Mouse (Mus musculus) midbrain, embryonic 14.5 days (tissue): ENCODE measurements around the gene Idh2. TPM values are rescaled to one million over a fixed set of nuclear protein-coding genes. Genes with fewer than 3 reads are reported as not detected.
A peak's percentile ranks its signal among the peaks of the same experiment; 100 is the strongest.
"Not testable (repeated sequence)": the region's sequence is repeated elsewhere in the genome, so short reads cannot be mapped to it uniquely, and the experiment has no call there.

Experiments used
- ATAC-seq: fragments of 200-750 bp; cut with Nextera tagmentation; 2 replicates; pipeline ENCODE4 v1.8.0; 2017; ENCODE audit warnings: moderate number of reproducible peaks, moderate library complexity; ENCODE audit not compliant: low FRiP score, low TSS enrichment
- DNase-seq: peaks from one replicate; pipeline ENCODE4 v3.0.0-alpha.2; 2015
- H3K27ac ChIP-seq: fragments of 300-500 bp; sonication (generic); replicated peaks from 2 replicates; pipeline ENCODE4 v1.5.1; 2014; ENCODE audit warnings: mild to moderate bottlenecking, low read depth, low read length, moderate library complexity
- H3K27me3 ChIP-seq: fragments of 300-500 bp; sonication (generic); 2 replicates; pipeline ENCODE4 v1.6.1; 2014; ENCODE audit warnings: low read length, control low read depth, mixed read lengths; ENCODE audit not compliant: control insufficient read depth, insufficient read depth
- H3K36me3 ChIP-seq: fragments of 300-500 bp; sonication (generic); 2 replicates; pipeline ENCODE4 v1.6.1; 2014; ENCODE audit warnings: low read length, control low read depth; ENCODE audit not compliant: control insufficient read depth, insufficient read depth
- H3K4me1 ChIP-seq: fragments of 300-500 bp; sonication (generic); 2 replicates; pipeline ENCODE4 v1.6.1; 2014; ENCODE audit warnings: mild to moderate bottlenecking, antibody characterized with exemption, low read length, control low read depth; ENCODE audit not compliant: control insufficient read depth, insufficient read depth
- H3K4me2 ChIP-seq: fragments of 300-500 bp; sonication (generic); 2 replicates; pipeline ENCODE4 v1.6.1; 2014; ENCODE audit warnings: mild to moderate bottlenecking, low read length, moderate library complexity
- H3K4me3 ChIP-seq: fragments of 300-500 bp; sonication (generic); replicated peaks from 2 replicates; pipeline ENCODE4 v1.5.1; 2014; ENCODE audit warnings: low read depth, low read length
- H3K9ac ChIP-seq: fragments of 300-500 bp; sonication (generic); replicated peaks from 2 replicates; pipeline ENCODE4 v1.6.1; 2014; ENCODE audit warnings: mild to moderate bottlenecking, low read length, moderate library complexity
- H3K9me3 ChIP-seq: fragments of 300-500 bp; sonication (generic); 2 replicates; pipeline ENCODE4 v1.6.1; 2016; ENCODE audit warnings: low read length, control low read depth, mixed read lengths; ENCODE audit not compliant: control insufficient read depth
- WGBS: fragments of 180-500 bp; shearing (Covaris S2); extraction: QIAGEN DNeasy Blood & Tissue Kit; methylation state at CpG from one replicate; pipeline ENCODE4 v1.1.7; 2014; 5-methylcytosine and 5-hydroxymethylcytosine counted together
- polyA plus RNA-seq: library from polyadenylated mRNA; unstranded; fragments of >200 nt; fragmentation: Nextera tagmentation; extraction: Ambion mirVana; gene quantifications from 2 replicates; pipeline ENCODE4 v1.2.1, GENCODE M21; 2014

The Idh2 gene
- polyA plus RNA-seq, 1 experiment from 2014 or later = 232 TPM

DNA sequence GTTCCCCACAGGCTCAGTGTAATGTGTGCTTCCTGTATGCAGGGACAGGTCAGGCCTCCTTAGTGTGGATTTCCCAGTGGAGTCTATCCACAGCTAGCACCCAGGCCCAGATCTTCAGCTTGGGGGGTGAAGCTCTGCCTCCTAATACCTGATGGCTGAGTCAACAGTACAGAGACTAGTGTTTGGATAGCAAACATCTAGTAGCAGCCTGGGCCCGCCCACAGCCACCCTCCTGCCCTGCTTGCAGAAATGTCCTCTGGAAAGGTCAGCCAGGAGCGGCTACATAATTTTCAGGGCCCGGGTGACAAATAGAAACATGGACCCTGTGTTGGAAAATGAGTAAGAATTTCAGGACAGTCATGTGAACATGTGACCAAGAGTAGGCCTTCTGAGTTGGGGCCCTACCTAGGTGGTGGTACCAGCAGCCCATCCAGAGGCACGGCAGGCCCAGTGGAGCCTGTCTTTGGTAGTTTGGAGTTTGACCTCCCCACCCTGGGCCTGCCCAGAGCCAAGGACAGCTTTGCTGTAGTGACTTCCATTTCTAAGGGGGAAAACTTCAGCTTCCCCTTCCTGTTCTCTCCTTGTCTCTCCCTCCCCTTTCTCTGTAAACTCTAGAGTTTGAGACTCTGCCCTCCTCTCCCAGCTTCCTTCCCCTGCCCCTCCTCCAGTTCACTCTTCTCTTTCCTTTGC lies 58.0 kb downstream of the Idh2 start:
- Histone ChIP-seq H3K9ac (no peak overlapping the region), H3K36me3 (0 out of 2 replicates have a peak, but pooled peaks cover 5% of the 10 kb centered on the region), H3K4me2 (no peak overlapping the region), H3K27me3 (no peaks in the 10 kb centered on the region), H3K9me3 (no peaks in the 10 kb centered on the region), H3K4me3 (no peak overlapping the region), H3K27ac (peak overlapping the region; percentile 66), H3K4me1 (peaks cover 36% of the 10 kb centered on the region)
- ATAC-seq = no peak
- WGBS = 56% methylated on average over 4 of the region's 4 CpGs
- DNase-seq = no peak

DNA sequence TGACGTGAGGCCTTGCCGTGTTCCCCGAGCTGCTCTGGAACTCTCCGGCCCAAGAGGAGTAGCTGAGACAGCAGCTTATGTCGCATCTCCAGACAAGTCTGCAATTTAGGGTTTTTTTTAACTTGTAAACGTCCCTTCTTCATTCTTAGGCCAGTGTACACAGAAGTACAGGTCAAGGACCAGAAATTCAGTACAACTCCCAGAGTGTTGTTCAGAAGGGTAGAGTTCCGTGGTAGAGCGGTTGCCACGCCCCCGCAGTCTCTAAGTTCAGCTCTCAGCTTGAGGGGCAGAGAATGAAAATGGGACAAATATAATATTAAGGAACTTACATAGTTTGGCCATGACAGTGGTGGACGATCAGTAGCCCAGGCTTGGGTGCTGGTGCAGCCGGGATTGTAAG lies 59.4 kb downstream of the Idh2 start:
- 84% methylated on average over 12 of the region's 12 CpGs for WGBS
- Histone ChIP-seq H3K4me1 (peaks cover 36% of the 10 kb centered on the region), H3K27me3 (no peaks in the 10 kb centered on the region), H3K9me3 (no peaks in the 10 kb centered on the region), H3K4me2 (no peak overlapping the region), H3K36me3 (0 out of 2 replicates have a peak, but pooled peaks cover 5% of the 10 kb centered on the region), H3K27ac (no peak overlapping the region), H3K9ac (no peak overlapping the region), H3K4me3 (no peak overlapping the region)
- no peak for ATAC-seq
- DNase-seq = no peak

GRCm38 (mm10) chr7:80053147-80053546 lies 62.0 kb downstream of the Idh2 start:
- H3K9ac ChIP-seq = no peak overlapping the region
- DNase-seq = no peak
- no peaks in the 10 kb centered on the region for H3K27me3 ChIP-seq
- H3K4me3 ChIP-seq = no peak overlapping the region
- H3K9me3 ChIP-seq = no peaks in the 10 kb centered on the region
- 0 out of 2 replicates have a peak, but pooled peaks cover 5% of the 10 kb centered on the region for H3K36me3 ChIP-seq
- ATAC-seq = no peak
- no peak overlapping the region for H3K27ac ChIP-seq
- WGBS = 92% methylated on average over 9 of the region's 9 CpGs
- peaks cover 26% of the 10 kb centered on the region for H3K4me1 ChIP-seq
- H3K4me2 ChIP-seq = no peak overlapping the region

- Histone ChIP-seq H3K27ac (no peak overlapping the region), H3K4me1 (peaks cover 24% of the 10 kb centered on the region), H3K27me3 (no peaks in the 10 kb centered on the region), H3K36me3 (0 out of 2 replicates have a peak, but pooled peaks cover 5% of the 10 kb centered on the region), H3K4me2 (no peak overlapping the region), H3K9ac (no peak overlapping the region), H3K9me3 (no peaks in the 10 kb centered on the region), H3K4me3 (no peak overlapping the region)
- ATAC-seq (no peak), DNase-seq (no peak)
- 73% methylated on average over 11 of the region's 11 CpGs for WGBS
These were observed 62.9 kb downstream of the Idh2 start for GRCm38 (mm10) chr7:80052261-80052660.

DNA sequence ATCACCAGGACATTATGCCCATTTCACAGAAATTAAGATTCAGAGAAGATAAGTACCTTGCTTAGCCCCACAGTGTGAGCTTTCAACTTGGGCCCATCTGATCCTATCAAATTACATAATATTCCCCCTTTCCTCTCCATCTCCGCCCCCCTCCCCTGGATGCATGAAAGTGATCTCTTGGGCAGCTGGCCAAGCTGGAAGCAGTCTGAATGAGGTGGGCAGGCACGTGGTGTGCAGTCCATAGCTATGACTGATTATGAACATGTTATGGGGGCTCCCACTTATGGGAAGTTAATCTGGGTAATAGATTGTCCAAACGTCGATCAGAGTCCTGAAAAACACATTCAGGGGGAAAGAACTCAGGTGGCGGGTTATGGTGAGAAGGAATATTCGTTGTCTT lies 63.4 kb downstream of the Idh2 start:
- no peak overlapping the region for H3K4me3 ChIP-seq
- no peak overlapping the region for H3K27ac ChIP-seq
- DNase-seq (no peak), ATAC-seq (no peak)
- peaks cover 20% of the 10 kb centered on the region for H3K4me1 ChIP-seq
- H3K9ac ChIP-seq = no peak overlapping the region
- H3K27me3 ChIP-seq = no peaks in the 10 kb centered on the region
- no peak overlapping the region for H3K4me2 ChIP-seq
- WGBS = 83% methylated on average over 6 of the region's 6 CpGs
- no peaks in the 10 kb centered on the region for H3K9me3 ChIP-seq
- H3K36me3 ChIP-seq = 0 out of 2 replicates have a peak, but pooled peaks cover 5% of the 10 kb centered on the region

DNA sequence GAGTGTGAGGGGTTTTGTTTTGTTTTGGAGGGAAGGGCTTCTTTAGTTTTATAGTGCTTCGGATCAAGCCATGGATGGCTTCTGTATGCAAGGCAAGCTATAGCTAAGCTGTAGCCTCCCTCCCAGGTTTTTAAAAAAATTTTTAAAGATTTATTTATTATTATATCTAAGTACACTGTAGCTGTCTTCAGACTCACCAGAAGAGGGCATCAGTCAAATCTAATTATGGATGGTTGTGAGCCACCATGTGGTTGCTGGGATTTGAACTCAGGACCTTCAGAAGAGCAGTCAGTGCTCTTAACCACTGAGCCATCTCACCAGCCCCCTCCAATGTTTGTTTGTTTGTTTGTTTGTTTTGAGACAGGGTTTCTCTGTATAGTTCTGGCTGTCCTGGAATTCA lies 64.8 kb downstream of the Idh2 start:
- not testable (repeated sequence) for H3K27ac ChIP-seq, H3K27me3 ChIP-seq, DNase-seq, H3K36me3 ChIP-seq, ATAC-seq, H3K4me2 ChIP-seq, H3K4me3 ChIP-seq, H3K9me3 ChIP-seq, H3K9ac ChIP-seq
- peaks cover 14% of the 10 kb centered on the region for H3K4me1 ChIP-seq
- 98% methylated on average over 1 of the region's 1 CpGs for WGBS

DNA sequence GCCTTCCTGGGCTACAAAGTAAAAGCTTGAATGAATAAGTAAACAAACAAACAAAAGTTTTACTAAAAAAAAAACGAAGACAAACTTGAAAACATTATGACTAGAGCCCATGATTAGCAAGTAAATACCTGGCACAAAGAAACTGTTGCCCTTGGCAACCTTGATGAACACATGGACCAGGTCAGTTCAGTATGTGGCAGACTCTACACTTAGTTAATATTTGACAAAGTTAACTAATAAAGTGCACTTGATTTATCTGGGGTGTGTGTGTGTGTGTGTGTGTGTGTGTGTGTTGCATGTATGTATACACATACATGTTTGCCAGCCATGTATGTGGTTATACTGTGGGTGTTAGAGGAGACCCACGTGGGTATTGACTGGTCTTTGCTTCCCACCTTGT lies 65.4 kb downstream of the Idh2 start:
- 0 out of 2 replicates have a peak, but pooled peaks cover 5% of the 10 kb centered on the region for H3K36me3 ChIP-seq
- no peak overlapping the region for H3K9ac ChIP-seq
- no peaks in the 10 kb centered on the region for H3K9me3 ChIP-seq
- peaks cover 17% of the 10 kb centered on the region for H3K4me1 ChIP-seq
- no peak overlapping the region for H3K27ac ChIP-seq
- 67% methylated on average over 2 of the region's 2 CpGs for WGBS
- no peak overlapping the region for H3K4me3 ChIP-seq
- no peaks in the 10 kb centered on the region for H3K27me3 ChIP-seq
- DNase-seq (no peak), ATAC-seq (no peak)
- no peak overlapping the region for H3K4me2 ChIP-seq

- no peak overlapping the region for H3K9ac ChIP-seq
- H3K9me3 ChIP-seq = no peaks in the 10 kb centered on the region
- 91% methylated on average over 4 of the region's 4 CpGs for WGBS
- no peak for ATAC-seq
- H3K27ac ChIP-seq = no peak overlapping the region
- no peak overlapping the region for H3K4me3 ChIP-seq
- no peaks in the 10 kb centered on the region for H3K36me3 ChIP-seq
- no peak overlapping the region for H3K4me2 ChIP-seq
- H3K27me3 ChIP-seq = no peaks in the 10 kb centered on the region
- no peak for DNase-seq
- peaks cover 21% of the 10 kb centered on the region for H3K4me1 ChIP-seq
These were observed 68.2 kb downstream of the Idh2 start for GRCm38 (mm10) chr7:80047041-80047440.
